Mouse (Mus musculus) heart, adult 2 months (tissue): ENCODE results near the gene H2afx. TPM values are rescaled to one million over a fixed set of nuclear protein-coding genes. Genes with fewer than 3 reads are reported as not detected.

Source experiments
- DNase-seq, 2 experiments: peaks; one replicate each; pipeline ENCODE4 v3.0.0; 2021
- H3K27ac ChIP-seq: fragments of 200-600 bp; 2 replicates; pipeline ENCODE4 v1.8.1; 2022
- H3K27me3 ChIP-seq: fragments of 200-500 bp; 2 replicates; pipeline ENCODE4 v1.6.1; 2012; ENCODE audit warnings: mild to moderate bottlenecking, low read length, inconsistent platforms, mixed read lengths; ENCODE audit not compliant: control insufficient read depth, insufficient read depth
- H3K36me3 ChIP-seq: fragments of 200-500 bp; 2 replicates; pipeline ENCODE4 v1.6.1; 2012; ENCODE audit warnings: low read length, inconsistent platforms; ENCODE audit not compliant: control insufficient read depth, insufficient read depth
- H3K4me1 ChIP-seq: fragments of 200-500 bp; 2 replicates; pipeline ENCODE4 v1.6.1; 2011; ENCODE audit warnings: low read length; ENCODE audit not compliant: control insufficient read depth, insufficient read depth
- H3K4me3 ChIP-seq: fragments of 200-600 bp; 2 replicates; pipeline ENCODE4 v1.8.1; 2022
- H3K79me2 ChIP-seq: fragments of 200-500 bp; replicated peaks from 2 replicates; pipeline ENCODE4 v1.6.1; 2012; ENCODE audit warnings: mild to moderate bottlenecking, inconsistent platforms, low read length, moderate library complexity, mixed read lengths; ENCODE audit not compliant: control insufficient read depth, insufficient read depth
- H3K9ac ChIP-seq: fragments of 200-500 bp; 2 replicates; pipeline ENCODE4 v1.6.1; 2012; ENCODE audit warnings: low read depth, mild to moderate bottlenecking, control low read depth, inconsistent platforms, low read length, mixed read lengths
- CTCF ChIP-seq: fragments of 200-600 bp; IDR thresholded peaks from 2 replicates; pipeline ENCODE4 v1.8.1; 2022; ENCODE audit warnings: antibody characterized with exemption, mild to moderate bottlenecking, moderate library complexity
- EP300 ChIP-seq: fragments of 200-500 bp; IDR thresholded peaks from 2 replicates; pipeline ENCODE4 v1.6.1; 2011; ENCODE audit warnings: low read depth, low read length, control low read depth; ENCODE audit not compliant: insufficient read depth
- POLR2A ChIP-seq: fragments of 200-500 bp; IDR thresholded peaks from 2 replicates; pipeline ENCODE4 v1.6.1; 2011; ENCODE audit warnings: mild to moderate bottlenecking, low read depth, low read length, control low read depth; ENCODE audit not compliant: insufficient read depth
- WGBS: fragments of 180-500 bp; shearing (Covaris S2); methylation state at CpG from one replicate; pipeline ENCODE4 v1.1.7; 2018; 5-methylcytosine and 5-hydroxymethylcytosine counted together
- intact Hi-C: fragments of 180-260 bp; cut with DNase I; formaldehyde crosslinking; loops from one replicate; pipeline ENCODE4 v1.15.1; 2025
- polyA plus RNA-seq: library from polyadenylated mRNA; depleted of rRNA; stranded (reverse); fragments of >200 nt; gene quantifications from 2 replicates; pipeline ENCODE4 v1.2.3, GENCODE M21; 2012
- total RNA-seq, 2 experiments: library from RNA; stranded (reverse); gene quantifications; 2 replicates each; pipeline ENCODE4 v1.2.3; 2021

Gene H2afx
- total and polyA plus RNA-seq, 3 experiments = 12.8 to 14.2 (median 12.8) TPM

GRCm38 (mm10) chr9:44326371-44327063, 8.0 kb upstream of the H2afx start:
- Histone ChIP-seq H3K27me3 (no peaks in the 10 kb centered on the region), H3K36me3 (no peaks in the 10 kb centered on the region), H3K4me1 (peaks cover 3% of the 10 kb centered on the region), H3K9ac (peak overlapping the region; percentile 88), H3K4me3 (peak overlapping the region; percentile 86), H3K79me2 (no peaks in the 10 kb centered on the region), H3K27ac (peak overlapping the region; percentile 95)
- intact Hi-C loops = loop anchor here (2.0 kb wide), 1 partner anchor 22 kb away; the partner anchor contains the start of gene Hinfp
- under 1% methylated on average over 38 of the region's 38 CpGs for WGBS
- peak; percentile 79 for TF ChIP-seq POLR2A
- TF ChIP-seq EP300 = 0 out of 2 replicates have a peak, but pooled peaks have one; percentile 50
- TF ChIP-seq CTCF = no peak
- peak; percentile 82 to 90 for DNase-seq

- Histone ChIP-seq H3K36me3 (no peaks in the 10 kb centered on the region), H3K27ac (peak overlapping the region; percentile 95), H3K9ac (peak overlapping the region; percentile 88), H3K79me2 (no peaks in the 10 kb centered on the region), H3K27me3 (no peaks in the 10 kb centered on the region), H3K4me1 (peaks cover 3% of the 10 kb centered on the region), H3K4me3 (peak overlapping the region; percentile 86)
- 0 out of 2 replicates have a peak, but pooled peaks have one; percentile 27 for TF ChIP-seq EP300
- TF ChIP-seq POLR2A = 0 out of 2 replicates have a peak, but pooled peaks have one; percentile 39
- no peak for TF ChIP-seq CTCF
- intact Hi-C loops = loop anchor here (2.0 kb wide), 1 partner anchor 22 kb away; the partner anchor contains the start of gene Hinfp
- peak; percentile 66 to 72 for DNase-seq
- 1% methylated on average over 22 of the region's 22 CpGs for WGBS
Measured at GRCm38 (mm10) chr9:44327064-44327711, 7.3 kb upstream of the H2afx start.

GRCm38 (mm10) chr9:44327926-44328325, 6.6 kb upstream of the H2afx start:
- intact Hi-C loops = loop anchor here (2.0 kb wide), 1 partner anchor 23 kb away; the partner anchor contains the start of gene Hinfp
- Histone ChIP-seq H3K27ac (peak overlapping the region; percentile 95), H3K9ac (peak overlapping the region; percentile 88; the same call in 1 of the 2 replicates)

GRCm38 (mm10) chr9:44330736-44331135, 3.8 kb upstream of the H2afx start:
- WGBS = 92% methylated on average over 6 of the region's 6 CpGs
- no peaks in the 10 kb centered on the region for H3K27me3 ChIP-seq

More at GRCm38 (mm10) chr9:44327926-44328325, 6.6 kb upstream of the H2afx start:
- TF ChIP-seq EP300 = no peak
- TF ChIP-seq CTCF = no peak
- TF ChIP-seq POLR2A = no peak
- 81% methylated on average over 5 of the region's 5 CpGs for WGBS
- DNase-seq = no peak
- no peaks in the 10 kb centered on the region for H3K27me3 ChIP-seq
- peaks cover 3% of the 10 kb centered on the region for H3K4me1 ChIP-seq
- H3K36me3 ChIP-seq = no peaks in the 10 kb centered on the region
- no peaks in the 10 kb centered on the region for H3K79me2 ChIP-seq
- H3K4me3 ChIP-seq = peak overlapping the region; percentile 86

GRCm38 (mm10) chr9:44332918-44333638, 1.4 kb upstream of the H2afx start:
- TF ChIP-seq POLR2A (no peak), CTCF (no peak), EP300 (no peak)
- WGBS = 91% methylated on average over 13 of the region's 13 CpGs
- intact Hi-C loops = no loop called here
- H3K9ac ChIP-seq = no peak overlapping the region
- no peak overlapping the region for H3K4me3 ChIP-seq
- peaks cover 1% of the 10 kb centered on the region for H3K4me1 ChIP-seq
- no peak for DNase-seq
- peaks cover 2% of the 10 kb centered on the region; the same call in 1 of the 2 replicates for H3K79me2 ChIP-seq
- no peaks in the 10 kb centered on the region; the same call in 1 of the 2 replicates for H3K36me3 ChIP-seq
- no peaks in the 10 kb centered on the region for H3K27me3 ChIP-seq
- H3K27ac ChIP-seq = no peak overlapping the region

More at GRCm38 (mm10) chr9:44330736-44331135, 3.8 kb upstream of the H2afx start:
- H3K27ac ChIP-seq = no peak overlapping the region
- no peak overlapping the region for H3K9ac ChIP-seq
- H3K79me2 ChIP-seq = no peaks in the 10 kb centered on the region
- intact Hi-C loops = no loop called here
- no peak overlapping the region for H3K4me3 ChIP-seq
- TF ChIP-seq CTCF (no peak), POLR2A (no peak), EP300 (no peak)
- H3K36me3 ChIP-seq = no peaks in the 10 kb centered on the region; the same call in 1 of the 2 replicates
- no peak for DNase-seq
- H3K4me1 ChIP-seq = peaks cover 3% of the 10 kb centered on the region
